Mouse (Mus musculus) retina, postnatal 7 days (tissue): Measurements from ENCODE around the gene Fbxw2.
"Not testable (repeated sequence)": the region's sequence is repeated elsewhere in the genome, so short reads cannot be mapped to it uniquely, and the experiment has no call there.

Experiments used
- DNase-seq: peaks from one replicate; pipeline ENCODE4 v3.0.0-alpha.2; 2012; ENCODE audit warnings: low read depth, low spot score

Gene Fbxw2

GRCm38 (mm10) chr2:34812706-34813105 lies 13.4 kb downstream of the Fbxw2 start:
- DNase-seq: no peak

DNA sequence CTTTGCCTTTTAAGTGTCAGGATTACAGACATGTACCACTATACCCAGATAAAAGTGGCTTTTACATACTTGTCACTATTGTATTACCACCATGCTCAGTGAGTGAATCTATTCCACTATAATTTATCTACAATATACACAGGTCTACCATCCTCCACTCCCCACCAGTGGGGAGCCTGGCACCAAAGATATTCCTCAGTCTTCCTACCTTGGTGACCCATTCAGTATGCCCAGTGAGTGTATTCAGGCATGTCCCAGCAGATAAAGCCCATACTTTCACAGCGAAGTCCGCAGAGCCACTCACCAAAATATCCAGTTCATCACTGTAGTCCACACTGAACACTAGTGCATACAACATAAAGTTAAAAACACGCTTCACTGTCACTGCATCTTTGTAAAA lies 15.3 kb downstream of the Fbxw2 start:
- DNase-seq: no peak

GRCm38 (mm10) chr2:34809568-34809967 lies 16.5 kb downstream of the Fbxw2 start:
- DNase-seq: no peak

- DNase-seq: no peak
Observed at GRCm38 (mm10) chr2:34808057-34808456, 18.1 kb downstream of the Fbxw2 start.

- no peak for DNase-seq
Observed at GRCm38 (mm10) chr2:34805364-34805950, 20.7 kb downstream of the Fbxw2 start.

GRCm38 (mm10) chr2:34804815-34805214 lies 21.3 kb downstream of the Fbxw2 start:
- DNase-seq: no peak

DNA sequence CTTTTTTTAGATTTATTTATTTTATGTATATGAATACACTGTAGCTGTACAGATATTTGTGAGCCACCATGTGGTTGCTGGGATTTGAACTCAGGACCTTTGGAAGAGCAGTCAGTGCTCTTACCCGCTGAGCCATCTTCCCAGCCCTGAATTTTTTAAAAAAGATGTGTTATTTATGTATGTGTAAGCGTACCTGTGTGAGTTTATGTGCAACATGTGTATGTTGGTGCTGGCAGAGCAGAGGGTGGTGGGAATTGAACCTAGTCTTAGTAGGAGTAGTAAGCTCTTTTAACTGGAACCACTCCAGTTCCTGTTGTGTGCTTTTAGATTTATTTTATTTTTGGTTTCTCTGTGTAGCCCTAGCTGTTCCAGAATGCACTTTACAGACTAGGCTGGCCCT lies 21.9 kb downstream of the Fbxw2 start:
- DNase-seq: no peak

GRCm38 (mm10) chr2:34803746-34804145 lies 22.4 kb downstream of the Fbxw2 start:
- DNase-seq: no peak

- not testable (repeated sequence) for DNase-seq
Observed at GRCm38 (mm10) chr2:34802565-34803245, 23.4 kb downstream of the Fbxw2 start.

- peak; percentile 97 for DNase-seq
Observed at GRCm38 (mm10) chr2:34801516-34802482, 24.3 kb downstream of the Fbxw2 start.

DNA sequence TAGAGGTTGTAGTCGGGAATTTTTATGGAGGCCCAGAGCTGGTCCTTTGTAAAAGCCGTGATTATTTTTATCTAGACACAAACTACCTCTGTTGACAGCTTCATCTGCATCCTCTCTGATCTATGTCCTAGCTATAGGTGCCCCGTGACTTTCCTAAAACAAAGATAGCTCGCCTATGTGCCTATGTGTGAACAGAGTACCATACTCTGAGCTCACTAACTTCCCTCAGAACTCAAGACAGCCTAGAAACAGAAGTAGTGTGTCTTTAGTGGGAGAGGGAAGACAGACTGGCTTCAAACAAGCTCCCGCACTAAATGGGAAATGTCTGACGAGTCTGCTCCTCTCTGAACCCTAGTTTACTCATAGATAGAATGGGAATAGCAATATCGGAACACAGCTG lies 25.7 kb downstream of the Fbxw2 start:
- DNase-seq: no peak

- DNase-seq: peak; percentile 46
Observed at GRCm38 (mm10) chr2:34799357-34800256, 26.5 kb downstream of the Fbxw2 start, which contains the start of gene Rabepk. TSS of gene Rabepk (minus strand) at chr2:34799912.

GRCm38 (mm10) chr2:34795426-34795825 lies 30.7 kb downstream of the Fbxw2 start:
- DNase-seq: no peak

GRCm38 (mm10) chr2:34794511-34794910 lies 31.6 kb downstream of the Fbxw2 start:
- DNase-seq: no peak

- DNase-seq: not testable (repeated sequence)
Observed at GRCm38 (mm10) chr2:34792543-34792942, 33.6 kb downstream of the Fbxw2 start.

DNA sequence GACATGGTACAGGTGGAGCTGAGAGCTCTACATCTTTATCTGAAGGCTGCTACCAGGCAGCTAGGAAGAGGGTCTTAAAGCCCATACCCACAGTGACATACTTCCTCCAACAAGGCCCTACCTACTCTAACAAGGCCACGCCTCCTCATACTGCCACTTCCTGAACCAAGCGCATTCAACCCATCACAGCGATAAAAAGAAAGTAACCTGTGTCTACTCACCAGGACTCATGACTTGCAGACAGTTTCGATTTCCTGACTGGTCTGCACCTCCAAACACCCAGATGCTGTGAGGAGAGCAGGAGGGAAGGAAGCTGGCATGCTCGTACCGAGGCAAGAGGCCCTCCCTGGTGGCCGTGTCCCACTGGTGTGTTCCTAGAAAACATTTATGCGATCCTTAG lies 35.8 kb downstream of the Fbxw2 start:
- no peak for DNase-seq

DNA sequence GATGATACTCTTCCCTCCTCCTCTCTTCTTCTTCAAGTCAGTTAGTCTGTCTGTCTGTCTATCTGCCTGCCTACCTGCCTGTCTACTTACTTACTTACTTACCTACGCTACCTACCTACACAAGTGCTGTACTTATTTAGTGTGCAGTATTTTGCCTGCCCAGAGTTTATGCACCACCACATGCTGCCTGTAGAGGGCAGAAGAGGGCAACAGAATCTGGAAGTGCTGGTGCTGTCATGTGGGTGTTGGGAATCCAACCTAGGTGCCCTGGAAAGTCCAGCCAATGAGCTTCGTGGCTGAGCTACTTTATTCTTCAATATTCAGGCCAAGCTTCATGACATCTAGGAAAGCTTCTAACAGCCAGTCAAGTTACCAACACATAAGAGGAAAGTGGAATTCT lies 42.0 kb downstream of the Fbxw2 start:
- DNase-seq: peak; percentile 33

DNA sequence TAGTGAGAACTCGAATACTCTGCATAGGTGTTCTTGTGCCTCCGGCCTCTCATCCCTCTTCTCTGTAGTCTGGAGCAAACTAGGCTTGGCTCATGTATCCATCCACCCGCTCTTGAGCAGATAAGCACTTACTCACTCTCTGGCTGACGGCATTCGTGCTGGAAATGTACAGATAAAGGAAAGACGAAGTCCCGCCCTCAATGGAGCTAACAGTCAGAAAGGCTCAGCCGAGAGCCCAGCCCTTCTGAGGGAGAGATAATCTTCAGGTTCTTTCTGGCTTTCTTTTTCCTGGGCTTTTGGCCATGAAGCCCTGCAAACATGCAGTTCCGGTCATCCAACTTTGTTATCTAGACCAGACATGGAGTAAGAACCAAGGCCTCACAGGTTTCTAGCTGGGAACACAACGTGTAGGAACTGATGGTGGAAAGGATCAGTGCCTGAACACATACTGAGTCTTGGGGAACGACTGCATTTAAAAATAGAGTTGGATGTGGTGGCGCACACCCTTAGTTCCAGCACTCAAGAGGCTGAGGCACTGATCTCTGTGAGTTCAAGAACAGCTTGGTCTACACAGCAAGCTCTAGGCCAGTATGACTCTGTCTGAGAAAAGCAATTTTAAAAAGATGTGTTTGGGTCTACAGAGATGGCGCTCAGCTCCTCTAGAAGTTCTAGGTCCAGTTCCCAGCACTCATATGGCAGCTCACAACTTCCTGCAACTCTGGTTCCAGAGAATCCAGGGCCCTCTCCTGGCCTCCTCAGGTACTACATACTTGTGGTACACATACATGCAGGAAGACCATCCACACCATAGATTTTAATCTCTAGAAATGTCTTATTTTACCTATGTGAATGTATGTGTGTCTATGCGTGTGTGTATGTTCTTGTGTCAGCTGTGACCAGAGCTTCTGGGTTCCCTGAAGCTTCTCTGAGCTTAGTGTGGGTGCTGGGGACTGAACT lies 42.8 kb downstream of the Fbxw2 start:
- no peak for DNase-seq

GRCm38 (mm10) chr2:34777237-34777868 lies 48.8 kb downstream of the Fbxw2 start:
- no peak for DNase-seq

DNA sequence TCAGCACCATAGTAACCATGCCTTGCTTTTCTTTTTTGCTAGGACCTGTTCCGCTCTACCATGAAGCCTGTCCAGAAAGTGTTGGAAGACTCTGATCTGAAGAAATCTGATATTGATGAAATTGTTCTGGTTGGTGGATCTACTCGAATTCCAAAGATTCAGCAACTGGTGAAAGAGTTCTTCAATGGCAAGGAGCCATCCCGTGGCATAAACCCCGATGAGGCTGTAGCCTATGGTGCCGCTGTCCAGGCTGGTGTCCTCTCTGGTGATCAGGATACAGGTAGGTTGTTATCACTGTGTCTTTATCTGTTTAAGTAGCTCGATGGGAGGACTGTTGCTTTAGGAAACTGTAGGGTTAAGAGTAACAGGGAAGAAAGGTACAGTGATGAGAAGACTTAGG lies 51.6 kb downstream of the Fbxw2 start:
- no peak for DNase-seq
